Mouse (Mus musculus) forebrain, embryonic 12.5 days (tissue): ENCODE data around the gene Myo16. TPM values are rescaled to one million over a fixed set of nuclear protein-coding genes. Genes with fewer than 3 reads are reported as not detected.

Source experiments
- ATAC-seq: fragments of 200-750 bp; cut with Nextera tagmentation; 2 replicates; pipeline ENCODE4 v1.8.0; 2017; ENCODE audit warnings: moderate TSS enrichment; ENCODE audit not compliant: low FRiP score
- H3K27ac ChIP-seq: fragments of 300-500 bp; sonication (generic); 2 replicates; pipeline ENCODE4 v1.5.1; 2016; ENCODE audit warnings: mild to moderate bottlenecking
- H3K27me3 ChIP-seq: fragments of 300-500 bp; sonication (generic); 2 replicates; pipeline ENCODE4 v1.6.1; 2016; ENCODE audit warnings: mild to moderate bottlenecking
- H3K36me3 ChIP-seq: fragments of 300-500 bp; sonication (generic); replicated peaks from 2 replicates; pipeline ENCODE4 v1.6.1; 2016; ENCODE audit warnings: mild to moderate bottlenecking
- H3K4me1 ChIP-seq: fragments of 300-500 bp; sonication (generic); 2 replicates; pipeline ENCODE4 v1.6.1; 2016
- H3K4me2 ChIP-seq: fragments of 300-500 bp; sonication (generic); 2 replicates; pipeline ENCODE4 v1.6.1; 2016; ENCODE audit warnings: mild to moderate bottlenecking, moderate library complexity
- H3K4me3 ChIP-seq: fragments of 300-500 bp; sonication (generic); replicated peaks from 2 replicates; pipeline ENCODE4 v1.5.1; 2016; ENCODE audit warnings: mild to moderate bottlenecking
- H3K9ac ChIP-seq: fragments of 300-500 bp; sonication (generic); 2 replicates; pipeline ENCODE4 v1.6.1; 2016; ENCODE audit warnings: mild to moderate bottlenecking
- H3K9me3 ChIP-seq: fragments of 300-500 bp; sonication (generic); 2 replicates; pipeline ENCODE4 v1.6.1; 2016
- WGBS: fragments of 180-500 bp; shearing (Covaris S2); methylation state at CpG from one replicate; pipeline ENCODE4 v1.1.7; 2016; 5-methylcytosine and 5-hydroxymethylcytosine counted together
- polyA plus RNA-seq: library from polyadenylated mRNA; unstranded; fragments of >200 nt; fragmentation: Nextera tagmentation; extraction: Ambion mirVana; gene quantifications from 2 replicates; pipeline ENCODE4 v1.2.1, GENCODE M21; 2016

The Myo16 gene
- polyA plus RNA-seq, 1 experiment from 2014 or later = 1.8 TPM

GRCm38 (mm10) chr8:10546519-10546918, 392.8 kb downstream of the Myo16 start:
- Histone ChIP-seq H3K27ac (no peak overlapping the region), H3K9ac (no peak overlapping the region), H3K4me1 (no peaks in the 10 kb centered on the region), H3K27me3 (no peaks in the 10 kb centered on the region), H3K4me3 (no peak overlapping the region), H3K4me2 (no peak overlapping the region), H3K36me3 (no peaks in the 10 kb centered on the region), H3K9me3 (peaks cover 5% of the 10 kb centered on the region; the same call in 1 of the 2 replicates)
- ATAC-seq = no peak
- WGBS = 93% methylated on average over 8 of the region's 8 CpGs

GRCm38 (mm10) chr8:10548003-10548584, 394.4 kb downstream of the Myo16 start:
- ATAC-seq = no peak
- Histone ChIP-seq H3K36me3 (no peaks in the 10 kb centered on the region), H3K4me1 (no peaks in the 10 kb centered on the region), H3K4me3 (no peak overlapping the region), H3K9ac (no peak overlapping the region), H3K27me3 (no peaks in the 10 kb centered on the region), H3K4me2 (no peak overlapping the region), H3K9me3 (peaks cover 5% of the 10 kb centered on the region; the same call in 1 of the 2 replicates), H3K27ac (no peak overlapping the region)
- 50% methylated on average over 9 of the region's 9 CpGs for WGBS

- Histone ChIP-seq H3K27me3 (no peaks in the 10 kb centered on the region), H3K9ac (no peak overlapping the region), H3K27ac (no peak overlapping the region), H3K4me1 (no peaks in the 10 kb centered on the region), H3K4me3 (no peak overlapping the region), H3K9me3 (no peaks in the 10 kb centered on the region), H3K4me2 (no peak overlapping the region), H3K36me3 (no peaks in the 10 kb centered on the region)
- 96% methylated on average over 3 of the region's 3 CpGs for WGBS
- ATAC-seq = no peak
Observed at GRCm38 (mm10) chr8:10549434-10549833, 395.7 kb downstream of the Myo16 start.

GRCm38 (mm10) chr8:10557961-10558360, 404.2 kb downstream of the Myo16 start:
- Histone ChIP-seq H3K27me3 (0 out of 2 replicates have a peak, but pooled peaks cover 8% of the 10 kb centered on the region), H3K36me3 (no peaks in the 10 kb centered on the region), H3K4me3 (no peak overlapping the region), H3K27ac (no peak overlapping the region), H3K9ac (no peak overlapping the region), H3K4me1 (peaks cover 7% of the 10 kb centered on the region), H3K4me2 (no peak overlapping the region), H3K9me3 (no peaks in the 10 kb centered on the region)
- ATAC-seq = no peak
- WGBS = 75% methylated on average over 7 of the region's 7 CpGs

GRCm38 (mm10) chr8:10559479-10559878, 405.8 kb downstream of the Myo16 start:
- no peak for ATAC-seq
- Histone ChIP-seq H3K4me1 (peaks cover 7% of the 10 kb centered on the region), H3K9me3 (no peaks in the 10 kb centered on the region), H3K36me3 (no peaks in the 10 kb centered on the region), H3K27ac (no peak overlapping the region), H3K9ac (no peak overlapping the region), H3K4me3 (no peak overlapping the region), H3K27me3 (0 out of 2 replicates have a peak, but pooled peaks cover 8% of the 10 kb centered on the region), H3K4me2 (no peak overlapping the region)
- 89% methylated on average over 6 of the region's 6 CpGs for whole genome bisulfite sequencing

- Histone ChIP-seq H3K27me3 (no peaks in the 10 kb centered on the region), H3K27ac (no peak overlapping the region)
Observed at GRCm38 (mm10) chr8:10561616-10562015, 407.9 kb downstream of the Myo16 start.

GRCm38 (mm10) chr8:10562046-10562445, 408.3 kb downstream of the Myo16 start:
- Histone ChIP-seq H3K9me3 (no peaks in the 10 kb centered on the region), H3K27ac (no peak overlapping the region), H3K4me3 (no peak overlapping the region), H3K27me3 (no peaks in the 10 kb centered on the region), H3K36me3 (no peaks in the 10 kb centered on the region), H3K9ac (no peak overlapping the region), H3K4me2 (no peak overlapping the region), H3K4me1 (peaks cover 12% of the 10 kb centered on the region)
- no peak for ATAC-seq
- 77% methylated on average over 13 of the region's 13 CpGs for WGBS

More at GRCm38 (mm10) chr8:10561616-10562015, 407.9 kb downstream of the Myo16 start:
- no peak overlapping the region for H3K4me3 ChIP-seq
- H3K4me2 ChIP-seq = no peak overlapping the region
- H3K9me3 ChIP-seq = no peaks in the 10 kb centered on the region
- H3K9ac ChIP-seq = no peak overlapping the region
- H3K36me3 ChIP-seq = no peaks in the 10 kb centered on the region
- WGBS = 75% methylated on average over 5 of the region's 5 CpGs
- ATAC-seq = no peak
- H3K4me1 ChIP-seq = peaks cover 12% of the 10 kb centered on the region

GRCm38 (mm10) chr8:10562636-10563035, 408.9 kb downstream of the Myo16 start:
- WGBS = 86% methylated on average over 9 of the region's 9 CpGs
- Histone ChIP-seq H3K27me3 (no peaks in the 10 kb centered on the region), H3K27ac (no peak overlapping the region), H3K4me1 (peaks cover 12% of the 10 kb centered on the region), H3K4me3 (no peak overlapping the region), H3K36me3 (no peaks in the 10 kb centered on the region), H3K4me2 (no peak overlapping the region), H3K9ac (no peak overlapping the region), H3K9me3 (no peaks in the 10 kb centered on the region)
- ATAC-seq = no peak

- ATAC-seq = no peak
- Histone ChIP-seq H3K27ac (no peak overlapping the region), H3K9ac (no peak overlapping the region), H3K9me3 (no peaks in the 10 kb centered on the region), H3K36me3 (no peaks in the 10 kb centered on the region), H3K4me1 (peaks cover 12% of the 10 kb centered on the region), H3K4me2 (no peak overlapping the region), H3K4me3 (no peak overlapping the region), H3K27me3 (peaks cover 6% of the 10 kb centered on the region; the same call in 1 of the 2 replicates)
- WGBS = 78% methylated on average over 11 of the region's 11 CpGs
Observed at GRCm38 (mm10) chr8:10565231-10566029, 411.7 kb downstream of the Myo16 start.

- ATAC-seq = no peak
- Histone ChIP-seq H3K36me3 (no peaks in the 10 kb centered on the region), H3K9ac (no peak overlapping the region), H3K9me3 (no peaks in the 10 kb centered on the region), H3K27me3 (peaks cover 8% of the 10 kb centered on the region), H3K4me1 (peaks cover 6% of the 10 kb centered on the region), H3K27ac (no peak overlapping the region), H3K4me3 (no peak overlapping the region), H3K4me2 (no peak overlapping the region)
- 93% methylated on average over 4 of the region's 4 CpGs for WGBS
Observed at GRCm38 (mm10) chr8:10568448-10568847, 414.7 kb downstream of the Myo16 start.

GRCm38 (mm10) chr8:10574096-10574495, 420.4 kb downstream of the Myo16 start:
- ATAC-seq = no peak

GRCm38 (mm10) chr8:10575244-10575643, 421.5 kb downstream of the Myo16 start:
- Histone ChIP-seq H3K36me3 (no peaks in the 10 kb centered on the region), H3K4me2 (no peak overlapping the region), H3K4me1 (0 out of 2 replicates have a peak, but pooled peaks cover 3% of the 10 kb centered on the region), H3K27ac (no peak overlapping the region), H3K9me3 (no peaks in the 10 kb centered on the region), H3K9ac (no peak overlapping the region), H3K27me3 (peaks cover 14% of the 10 kb centered on the region; the same call in 1 of the 2 replicates), H3K4me3 (no peak overlapping the region)
- WGBS = 86% methylated on average over 10 of the region's 10 CpGs
- no peak for ATAC-seq

More at GRCm38 (mm10) chr8:10574096-10574495, 420.4 kb downstream of the Myo16 start:
- peaks cover 16% of the 10 kb centered on the region for H3K27me3 ChIP-seq
- WGBS = 20% methylated on average over 6 of the region's 6 CpGs
- H3K27ac ChIP-seq = no peak overlapping the region
- H3K4me2 ChIP-seq = no peak overlapping the region
- no peak overlapping the region for H3K4me3 ChIP-seq
- H3K9me3 ChIP-seq = no peaks in the 10 kb centered on the region
- no peak overlapping the region for H3K9ac ChIP-seq
- 0 out of 2 replicates have a peak, but pooled peaks cover 3% of the 10 kb centered on the region for H3K4me1 ChIP-seq
- no peaks in the 10 kb centered on the region for H3K36me3 ChIP-seq
